Mouse (Mus musculus) lung, embryonic 15.5 days (tissue): ENCODE measurements around the gene Hspa1a. TPM values are rescaled to one million over a fixed set of nuclear protein-coding genes. Genes with fewer than 3 reads are reported as not detected.
"Not testable (repeated sequence)": the region's sequence is repeated elsewhere in the genome, so short reads cannot be mapped to it uniquely, and the experiment has no call there.

ENCODE experiments used
- ATAC-seq: fragments of 200-750 bp; cut with Nextera tagmentation; 2 replicates; pipeline ENCODE4 v1.8.0; 2017; ENCODE audit warnings: moderate number of reproducible peaks, borderline replicate concordance; ENCODE audit not compliant: low FRiP score, low TSS enrichment; ENCODE audit errors: extremely low read depth
- H3K27ac ChIP-seq: fragments of 300-500 bp; sonication (generic); 2 replicates; pipeline ENCODE4 v1.5.1; 2015; ENCODE audit warnings: moderate library complexity, mild to moderate bottlenecking, inconsistent platforms
- H3K27me3 ChIP-seq: fragments of 300-500 bp; sonication (generic); 2 replicates; pipeline ENCODE4 v1.6.1; 2015; ENCODE audit warnings: inconsistent platforms
- H3K36me3 ChIP-seq: fragments of 300-500 bp; sonication (generic); 2 replicates; pipeline ENCODE4 v1.6.1; 2015; ENCODE audit warnings: inconsistent platforms
- H3K4me1 ChIP-seq: fragments of 300-500 bp; sonication (generic); 2 replicates; pipeline ENCODE4 v1.6.1; 2015; ENCODE audit warnings: inconsistent platforms
- H3K4me2 ChIP-seq: fragments of 300-500 bp; sonication (generic); 2 replicates; pipeline ENCODE4 v1.6.1; 2015; ENCODE audit warnings: inconsistent platforms, mild to moderate bottlenecking, moderate library complexity
- H3K4me3 ChIP-seq: fragments of 300-500 bp; sonication (generic); 2 replicates; pipeline ENCODE4 v1.5.1; 2015; ENCODE audit warnings: mild to moderate bottlenecking, inconsistent platforms
- H3K9ac ChIP-seq: fragments of 300-500 bp; sonication (generic); 2 replicates; pipeline ENCODE4 v1.6.1; 2015; ENCODE audit warnings: inconsistent platforms
- H3K9me3 ChIP-seq: fragments of 300-500 bp; sonication (generic); 2 replicates; pipeline ENCODE4 v1.6.1; 2016; ENCODE audit warnings: inconsistent platforms
- WGBS: fragments of 180-500 bp; shearing (Covaris S2); methylation state at CpG from one replicate; pipeline ENCODE4 v1.1.7; 2015; 5-methylcytosine and 5-hydroxymethylcytosine counted together
- polyA plus RNA-seq: library from polyadenylated mRNA; unstranded; fragments of >200 nt; fragmentation: Nextera tagmentation; extraction: Ambion mirVana; gene quantifications from 2 replicates; pipeline ENCODE4 v1.2.1, GENCODE M21; 2015

The Hspa1a gene
- polyA plus RNA-seq, 1 experiment from 2014 or later, result 3.4 TPM

- Histone ChIP-seq H3K36me3 (peaks cover 43% of the 10 kb centered on the region), H3K27ac (peak overlapping the region; percentile 96), H3K4me3 (peak overlapping the region; percentile 62), H3K4me1 (peaks cover 50% of the 10 kb centered on the region), H3K9ac (peak overlapping the region; percentile 77), H3K4me2 (peak overlapping the region; percentile 85)
- WGBS, result 5% methylated on average over 30 of the region's 32 CpGs
- ATAC-seq, H3K9me3 ChIP-seq, H3K27me3 ChIP-seq: not testable (repeated sequence)
Measured at GRCm38 (mm10) chr17:34999871-35000716, 28.1 kb upstream of the Hspa1a start.

GRCm38 (mm10) chr17:34998526-34999430 is 26.8 kb upstream of the Hspa1a start:
- H3K4me1 ChIP-seq, result peaks cover 50% of the 10 kb centered on the region
- peak overlapping the region; percentile 85 for H3K4me2 ChIP-seq
- peak overlapping the region; percentile 62 for H3K4me3 ChIP-seq
- 90% methylated on average over 15 of the region's 15 CpGs for WGBS
- no peaks in the 10 kb centered on the region for H3K27me3 ChIP-seq
- no peaks in the 10 kb centered on the region for H3K9me3 ChIP-seq
- peak overlapping the region; percentile 94 for H3K27ac ChIP-seq
- H3K36me3 ChIP-seq, result peaks cover 31% of the 10 kb centered on the region
- no peak for ATAC-seq
- peak overlapping the region; percentile 68; the same call in 1 of the 2 replicates for H3K9ac ChIP-seq

- Histone ChIP-seq H3K4me3 (peak overlapping the region; percentile 7), H3K4me2 (peak overlapping the region; percentile 85), H3K9ac (no peak overlapping the region), H3K27ac (no peak overlapping the region), H3K4me1 (peaks cover 35% of the 10 kb centered on the region), H3K27me3 (no peaks in the 10 kb centered on the region), H3K36me3 (peaks cover 31% of the 10 kb centered on the region), H3K9me3 (no peaks in the 10 kb centered on the region)
- WGBS, result 84% methylated on average over 5 of the region's 5 CpGs
- ATAC-seq, result no peak
Measured at GRCm38 (mm10) chr17:34997142-34997483, 25.2 kb upstream of the Hspa1a start.

GRCm38 (mm10) chr17:34996411-34997141 is 24.6 kb upstream of the Hspa1a start:
- Histone ChIP-seq H3K27ac (no peak overlapping the region), H3K9ac (no peak overlapping the region), H3K36me3 (peaks cover 31% of the 10 kb centered on the region), H3K9me3 (no peaks in the 10 kb centered on the region), H3K4me2 (peak overlapping the region; percentile 85), H3K4me1 (peaks cover 34% of the 10 kb centered on the region), H3K4me3 (peak overlapping the region; percentile 5; the same call in 1 of the 2 replicates), H3K27me3 (no peaks in the 10 kb centered on the region)
- ATAC-seq, result no peak
- WGBS, result 84% methylated on average over 13 of the region's 14 CpGs

- H3K9ac ChIP-seq, H3K27ac ChIP-seq, H3K4me2 ChIP-seq, ATAC-seq, H3K4me3 ChIP-seq, H3K9me3 ChIP-seq, H3K27me3 ChIP-seq: not testable (repeated sequence)
- Histone ChIP-seq H3K4me1 (peaks cover 34% of the 10 kb centered on the region), H3K36me3 (peaks cover 37% of the 10 kb centered on the region)
- 93% methylated on average over 4 of the region's 4 CpGs for WGBS
Measured at GRCm38 (mm10) chr17:34995927-34996326, 24.0 kb upstream of the Hspa1a start.

- not testable (repeated sequence) for H3K27me3 ChIP-seq, H3K4me2 ChIP-seq, H3K9ac ChIP-seq, H3K27ac ChIP-seq, H3K4me3 ChIP-seq, H3K9me3 ChIP-seq, ATAC-seq
- Histone ChIP-seq H3K36me3 (peaks cover 40% of the 10 kb centered on the region), H3K4me1 (peaks cover 34% of the 10 kb centered on the region)
- WGBS, result 86% methylated on average over 4 of the region's 4 CpGs
Measured at GRCm38 (mm10) chr17:34995192-34995591, 23.2 kb upstream of the Hspa1a start.

- Histone ChIP-seq H3K4me3 (no peak overlapping the region), H3K27me3 (no peaks in the 10 kb centered on the region), H3K36me3 (peaks cover 40% of the 10 kb centered on the region), H3K4me2 (no peak overlapping the region), H3K9me3 (no peaks in the 10 kb centered on the region), H3K27ac (no peak overlapping the region), H3K9ac (no peak overlapping the region), H3K4me1 (peaks cover 31% of the 10 kb centered on the region)
- no peak for ATAC-seq
Measured at GRCm38 (mm10) chr17:34994751-34995150, 22.8 kb upstream of the Hspa1a start.

- 74% methylated on average over 2 of the region's 2 CpGs for WGBS
- H3K9me3 ChIP-seq, result no peaks in the 10 kb centered on the region
- H3K4me2 ChIP-seq, result no peak overlapping the region
- peaks cover 18% of the 10 kb centered on the region for H3K4me1 ChIP-seq
- no peaks in the 10 kb centered on the region for H3K27me3 ChIP-seq
- H3K4me3 ChIP-seq, result no peak overlapping the region
- ATAC-seq, result no peak
- H3K9ac ChIP-seq, result no peak overlapping the region
- no peak overlapping the region for H3K27ac ChIP-seq
- peaks cover 26% of the 10 kb centered on the region for H3K36me3 ChIP-seq
Measured at GRCm38 (mm10) chr17:34984218-34984617, 12.3 kb upstream of the Hspa1a start.

GRCm38 (mm10) chr17:34982328-34982727 is 10.4 kb upstream of the Hspa1a start:
- WGBS, result under 1% methylated on average over 15 of the region's 15 CpGs
- H3K9me3 ChIP-seq, result no peaks in the 10 kb centered on the region
- H3K36me3 ChIP-seq, result peaks cover 18% of the 10 kb centered on the region
- H3K4me3 ChIP-seq, result peak overlapping the region; percentile 75
- ATAC-seq, result no peak
- H3K27ac ChIP-seq, result peak overlapping the region; percentile 99
- peaks cover 18% of the 10 kb centered on the region for H3K4me1 ChIP-seq
- peak overlapping the region; percentile 96 for H3K9ac ChIP-seq
- H3K4me2 ChIP-seq, result peak overlapping the region; percentile 71
- H3K27me3 ChIP-seq, result no peaks in the 10 kb centered on the region

- ATAC-seq, result peak; percentile 93
- Histone ChIP-seq H3K9ac (peak within 1 kb of the TSS; percentile 96), H3K27ac (peak within 1 kb of the TSS; percentile 99), H3K4me2 (peak within 1 kb of the TSS; percentile 71), H3K9me3 (no peaks in the 10 kb centered on the region), H3K4me1 (peaks cover 18% of the 10 kb centered on the region), H3K36me3 (peaks cover 17% of the 10 kb centered on the region), H3K4me3 (peak within 1 kb of the TSS; percentile 75), H3K27me3 (no peaks in the 10 kb centered on the region)
- WGBS, result under 1% methylated on average over 56 of the region's 58 CpGs
Measured at GRCm38 (mm10) chr17:34981690-34982180, 9.8 kb upstream of the Hspa1a start, which contains the start of gene Lsm2. TSS of gene Lsm2 (plus strand) at chr17:34981862.

- Histone ChIP-seq H3K9me3 (no peaks in the 10 kb centered on the region), H3K4me2 (peak overlapping the region; percentile 71), H3K4me3 (peak overlapping the region; percentile 75), H3K4me1 (peaks cover 18% of the 10 kb centered on the region), H3K9ac (peak overlapping the region; percentile 96), H3K27me3 (no peaks in the 10 kb centered on the region), H3K27ac (peak overlapping the region; percentile 99; the same call in 1 of the 2 replicates), H3K36me3 (peaks cover 6% of the 10 kb centered on the region)
- ATAC-seq, result no peak
- WGBS, result 8% methylated on average over 2 of the region's 2 CpGs
Measured at GRCm38 (mm10) chr17:34980655-34981054, 8.7 kb upstream of the Hspa1a start.
